Mouse (Mus musculus) CH12.LX (cell line): ENCODE measurements at regions not wholly inside any gene's neighbourhood (a gene's known extent, or its start where the extent isn't known, plus 50 kb on each side); places are given as distances from the start of the nearest gene placed in this dataset.

Experiments used
- DNase-seq: peaks from one replicate; pipeline ENCODE4 v3.0.0-alpha.2; 2013; ENCODE audit errors: extremely low read depth
- H3K27ac ChIP-seq: 2 replicates; pipeline ENCODE4 v1.5.1; 2012; ENCODE audit warnings: low read depth, mild to moderate bottlenecking, control low read depth, moderate library complexity; ENCODE audit not compliant: insufficient read depth
- H3K27me3 ChIP-seq: replicated peaks from 2 replicates; pipeline ENCODE3; 2012; ENCODE audit warnings: inconsistent platforms
- H3K36me3 ChIP-seq, 2 experiments: replicated peaks in 1 of 2; 2 replicates each; pipeline versions ENCODE3 to v1.6.1; 2012; ENCODE audit warnings: inconsistent platforms in 1 of 2, low read length in 1 of 2, mild to moderate bottlenecking in 1 of 2, mixed read lengths in 1 of 2, moderate library complexity in 1 of 2; ENCODE audit not compliant: control insufficient read depth in 1 of 2, insufficient read depth in 1 of 2
- H3K4me1 ChIP-seq, 2 experiments: 2 replicates each; pipeline ENCODE4 v1.6.1; 2012; ENCODE audit warnings: inconsistent platforms in 1 of 2, moderate library complexity in 1 of 2; ENCODE audit not compliant: insufficient read depth in 2 of 2, control insufficient read depth in 1 of 2
- H3K4me2 ChIP-seq: 2 replicates; pipeline ENCODE4 v1.6.1; 2012; ENCODE audit warnings: low read depth, mild to moderate bottlenecking, control low read depth; ENCODE audit not compliant: poor library complexity, insufficient read depth, severe bottlenecking
- H3K4me3 ChIP-seq, 3 experiments: fragments of 150-350 bp in 1 of 3; sonication (generic) in 1 of 3; replicated peaks in 1 of 3; 2 replicates each; pipeline versions ENCODE3 to v1.5.1; 2011 to 2012; ENCODE audit warnings: low read depth in 2 of 3, low read length in 2 of 3, mild to moderate bottlenecking in 2 of 3, moderate library complexity in 2 of 3, control low read depth in 1 of 3, improper control_type of control experiment in 1 of 3, inconsistent platforms in 1 of 3, mixed read lengths in 1 of 3; ENCODE audit not compliant: poor library complexity in 1 of 3
- H3K79me2 ChIP-seq: replicated peaks from 2 replicates; pipeline ENCODE4 v1.6.1; 2012; ENCODE audit warnings: mild to moderate bottlenecking, moderate library complexity; ENCODE audit not compliant: control insufficient read depth, poor library complexity, insufficient read depth, severe bottlenecking; ENCODE audit errors: extremely low read depth
- H3K9ac ChIP-seq: 2 replicates; pipeline ENCODE4 v1.6.1; 2012; ENCODE audit warnings: low read depth, mild to moderate bottlenecking, control low read depth, moderate library complexity; ENCODE audit not compliant: insufficient read depth
- H3K9me3 ChIP-seq: replicated peaks from 2 replicates; pipeline ENCODE3; 2012; ENCODE audit warnings: low read length, inconsistent platforms, mixed read lengths
- BHLHE40 ChIP-seq: IDR thresholded peaks from 2 replicates; pipeline ENCODE4 v1.6.1; 2011; ENCODE audit warnings: mild to moderate bottlenecking, low read depth, low read length, improper control_type of control experiment
- CHD1 ChIP-seq: IDR thresholded peaks from 2 replicates; pipeline ENCODE4 v1.6.1; 2012; ENCODE audit warnings: low read depth, low read length, improper control_type of control experiment, inconsistent platforms
- CTCF ChIP-seq, 2 experiments: IDR thresholded peaks in 1 of 2; conservative IDR thresholded peaks in 1 of 2; 2 replicates each; pipeline ENCODE4 v1.5.1; 2011 to 2012; ENCODE audit warnings: low read depth in 2 of 2, low read length in 2 of 2, improper control_type of control experiment in 1 of 2, inconsistent platforms in 1 of 2, mild to moderate bottlenecking in 1 of 2, moderate library complexity in 1 of 2
- E2F4 ChIP-seq: IDR thresholded peaks from 2 replicates; pipeline ENCODE4 v1.6.1; 2011; ENCODE audit warnings: low read depth, low read length, improper control_type of control experiment; ENCODE audit not compliant: insufficient replicate concordance
- JUND ChIP-seq: conservative IDR thresholded peaks from 2 replicates; pipeline ENCODE4 v1.6.1; 2011; ENCODE audit warnings: low read depth, low read length, improper control_type of control experiment
- MAFK ChIP-seq: IDR thresholded peaks from 2 replicates; pipeline ENCODE4 v1.6.1; 2011; ENCODE audit warnings: low read length, improper control_type of control experiment; ENCODE audit not compliant: insufficient replicate concordance
- MAX ChIP-seq: IDR thresholded peaks from 2 replicates; pipeline ENCODE4 v1.6.1; 2011; ENCODE audit warnings: low read length, improper control_type of control experiment
- MEF2A ChIP-seq: IDR thresholded peaks from 2 replicates; pipeline ENCODE4 v1.6.1; 2014; ENCODE audit warnings: low read depth, mild to moderate bottlenecking, inconsistent platforms, low read length, improper control_type of control experiment, borderline replicate concordance
- MYC ChIP-seq: IDR thresholded peaks from 2 replicates; pipeline ENCODE4 v1.6.1; 2011; ENCODE audit warnings: low read depth, mild to moderate bottlenecking, improper control_type of control experiment, low read length
- RAD21 ChIP-seq: IDR thresholded peaks from 2 replicates; pipeline ENCODE4 v1.6.1; 2011; ENCODE audit warnings: low read depth, mild to moderate bottlenecking, low read length, improper control_type of control experiment, moderate library complexity
- RCOR1 ChIP-seq: conservative IDR thresholded peaks from 2 replicates; pipeline ENCODE4 v1.6.1; 2012; ENCODE audit warnings: low read depth, mild to moderate bottlenecking, inconsistent platforms, low read length, improper control_type of control experiment
- SIN3A ChIP-seq: IDR thresholded peaks from 2 replicates; pipeline ENCODE4 v1.6.1; 2012; ENCODE audit warnings: low read length, improper control_type of control experiment, inconsistent platforms
- SMC3 ChIP-seq: IDR thresholded peaks from 2 replicates; pipeline ENCODE4 v1.6.1; 2011; ENCODE audit warnings: low read depth, low read length, improper control_type of control experiment
- TBP ChIP-seq: conservative IDR thresholded peaks from 2 replicates; pipeline ENCODE4 v1.6.1; 2011; ENCODE audit warnings: low read depth, low read length, improper control_type of control experiment
- TCF12 ChIP-seq: IDR thresholded peaks from 2 replicates; pipeline ENCODE4 v1.6.1; 2014; ENCODE audit warnings: low read depth, mild to moderate bottlenecking, inconsistent platforms, low read length, improper control_type of control experiment
- UBTF ChIP-seq: IDR thresholded peaks from 2 replicates; pipeline ENCODE4 v1.6.1; 2012; ENCODE audit warnings: low read depth, mild to moderate bottlenecking, inconsistent platforms, low read length, improper control_type of control experiment, moderate library complexity
- USF1 ChIP-seq: IDR thresholded peaks from 2 replicates; pipeline ENCODE4 v1.6.1; 2014; ENCODE audit warnings: low read depth, mild to moderate bottlenecking, inconsistent platforms, low read length, improper control_type of control experiment
- USF2 ChIP-seq: conservative IDR thresholded peaks from 2 replicates; pipeline ENCODE4 v1.6.1; 2011; ENCODE audit warnings: low read depth, low read length, improper control_type of control experiment
- ZMIZ1 ChIP-seq: IDR thresholded peaks from 2 replicates; pipeline ENCODE4 v1.6.1; 2012; ENCODE audit warnings: low read depth, mild to moderate bottlenecking, inconsistent platforms, low read length, improper control_type of control experiment
- ZNF384 ChIP-seq: IDR thresholded peaks from 2 replicates; pipeline ENCODE4 v1.6.1; 2012; ENCODE audit warnings: low read depth, low read length, improper control_type of control experiment, inconsistent platforms
- dilution Hi-C: fragments of 300-500 bp; cut with MboI; formaldehyde crosslinking; loops from 2 replicates; pipeline ENCODE4 v1.14.3; 2020; ENCODE audit warnings: low sequenced_read_pairs; ENCODE audit not compliant: extremely low pct_unique_long_range_greater_than_20kb, extremely low pct_ligation_motif_present
- in situ Hi-C: fragments of 300-500 bp; cut with MboI; formaldehyde crosslinking; loops from 3 replicates; pipeline ENCODE4 v1.14.3; 2019; ENCODE audit warnings: low sequenced_read_pairs, low pct_ligation_motif_present, low pct_unique_long_range_greater_than_20kb, mixed read lengths

DNA sequence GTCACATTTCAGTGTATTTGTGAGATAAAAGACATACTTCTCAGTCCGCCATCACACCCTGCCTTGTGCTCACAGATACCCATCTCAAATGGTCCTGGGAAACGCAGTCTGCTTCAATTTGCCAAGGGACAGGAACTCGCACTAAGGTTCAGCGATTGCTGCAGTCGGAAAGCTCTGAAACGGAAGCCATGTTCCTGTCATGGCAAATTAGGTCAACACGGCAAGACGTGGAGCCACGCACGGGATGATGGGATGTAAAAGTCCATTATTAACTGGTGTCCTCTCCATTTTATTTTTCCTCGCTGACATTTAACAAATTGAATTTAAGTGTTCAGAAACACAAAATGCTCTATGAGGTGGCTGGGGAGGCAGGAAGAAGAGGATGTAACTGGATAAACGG, 212.4 kb downstream of the Rpl36a-ps1 start:
- dilution Hi-C loops (no loop called here), in situ Hi-C loops (no loop called here)
- no peak for DNase-seq
- Histone ChIP-seq H3K27me3 (no peaks in the 10 kb centered on the region), H3K79me2 (no peaks in the 10 kb centered on the region), H3K36me3 (no peaks in the 10 kb centered on the region), H3K27ac (no peak overlapping the region), H3K9ac (no peak overlapping the region), H3K4me2 (no peak overlapping the region), H3K4me3 (no peak overlapping the region), H3K4me1 (no peaks in the 10 kb centered on the region), H3K9me3 (peaks cover 36% of the 10 kb centered on the region)
- no peak for TF ChIP-seq RAD21
- no peak for TF ChIP-seq USF2
- TF ChIP-seq USF1 = no peak
- no peak for TF ChIP-seq BHLHE40
- no peak for TF ChIP-seq ZNF384
- no peak for TF ChIP-seq JUND
- no peak for TF ChIP-seq SMC3
- no peak for TF ChIP-seq MYC
- TF ChIP-seq MAFK = no peak
- no peak for TF ChIP-seq ZMIZ1
- no peak for TF ChIP-seq E2F4
- no peak for TF ChIP-seq MAX
- no peak for TF ChIP-seq RCOR1
- TF ChIP-seq TBP = no peak
- TF ChIP-seq CHD1 = no peak

GRCm38 (mm10) chr14:98772080-98772479, 222.0 kb downstream of the Rpl36a-ps1 start:
- in situ Hi-C loops = no loop called here
- Histone ChIP-seq H3K9me3 (peaks cover 27% of the 10 kb centered on the region), H3K27me3 (no peaks in the 10 kb centered on the region), H3K4me2 (no peak overlapping the region), H3K79me2 (no peaks in the 10 kb centered on the region), H3K4me1 (no peaks in the 10 kb centered on the region), H3K9ac (no peak overlapping the region), H3K36me3 (no peaks in the 10 kb centered on the region), H3K27ac (no peak overlapping the region), H3K4me3 (no peak overlapping the region)
- no peak for DNase-seq
- dilution Hi-C loops = no loop called here
- no peak for TF ChIP-seq BHLHE40
- TF ChIP-seq SIN3A = no peak
- TF ChIP-seq MEF2A = no peak
- TF ChIP-seq MYC = no peak
- TF ChIP-seq MAFK = no peak
- TF ChIP-seq CTCF (conservative IDR thresholded peaks at IDR 0.05 in 1 of 2, IDR thresholded peaks at IDR 0.05 in 1 of 2; ENCODE audit: low read depth in 2 of 2, low read length in 2 of 2) = no peak
- no peak for TF ChIP-seq TCF12
- no peak for TF ChIP-seq UBTF
